In genomic region chr17:74193463-74193862, GRCm38 (mm10) we compare ENCODE assay signal across 11 mouse cellular contexts.
DNase-seq lines count a peak whose midpoint lies in the region; ATAC-seq and TF ChIP-seq lines count a peak whose summit lies in the region.
"Had no signal": no experiment of that assay in that cellular context is flagged by ENCODE, and none has a peak within 500 bp of the region (broad histone marks: within the 10 kb centered on the region; RNA-seq: fewer than 3 reads in every experiment).

No protein-coding gene starts in this region.

- H3K4me3 ChIP-seq in left cerebral cortex, adult 2 months, result no peak overlapping the region
- no peak overlapping the region for H3K4me3 ChIP-seq in MEL (ENCODE audit: control insufficient read depth in 1 of 2, insufficient read depth in 1 of 2, low read depth in 2 of 2, low read length in 2 of 2)
- H3K4me3 ChIP-seq in cortical plate, adult 2 months (ENCODE audit: insufficient read depth, low read length), result no peak overlapping the region
- H3K4me3 ChIP-seq: heart, embryonic 15.5 days; intestine, embryonic 15.5 days; neural tube, embryonic 13.5 days had no signal

- ATAC-seq in frontal cortex, adult (ENCODE audit: low TSS enrichment), result peak; percentile 90
- ATAC-seq: intestine, embryonic 15.5 days had no signal

- no peak for TF ChIP-seq EP300 in MEL (IDR thresholded peaks at IDR 0.05; ENCODE audit: low read depth in 1 of 2, low read length in 2 of 2)

- no peak for DNase-seq in frontal cortex, postnatal 14 days (ENCODE audit: low spot score in 2 of 2)
- DNase-seq in left cerebral cortex, adult 2 months (ENCODE audit: extremely low spot score in 1 of 2, low spot score in 2 of 2), result no peak
- DNase-seq in left cerebral cortex, adult 18-20 months (ENCODE audit: low spot score in 2 of 2), result no peak
- DNase-seq in MEL (ENCODE audit: low read depth, low spot score), result no peak
- no peak for DNase-seq in thymus, postnatal 10 days (ENCODE audit: low spot score in 2 of 2)

- TF ChIP-seq CTCF in left cerebral cortex, adult 2 months (IDR thresholded peaks at IDR 0.05), result peak; percentile 62
- TF ChIP-seq CTCF in MEL (IDR thresholded peaks at IDR 0.05 in 2 of 3, conservative IDR thresholded peaks at IDR 0.05 in 1 of 3; ENCODE audit: control insufficient read depth in 1 of 3, insufficient read depth in 1 of 3, low read depth in 2 of 3, low read length in 3 of 3, poor library complexity in 1 of 3, severe bottlenecking in 1 of 3), result peak in 2 of 3 experiments; percentile 7 to 19; a peak in 1 of 6 replicates
- peak; percentile 45; the same call in 1 of the 2 replicates for TF ChIP-seq CTCF in cortical plate, adult 2 months (IDR thresholded peaks at IDR 0.05; ENCODE audit: extremely low read depth, insufficient read depth, low read length)

- no peak; the same call in 1 of the 2 replicates for TF ChIP-seq RAD21 in MEL (IDR thresholded peaks at IDR 0.05; ENCODE audit: low read depth, low read length)

- intact Hi-C loops in left cerebral cortex, adult 2 months (cut with DNase I), result loop anchor here (2.0 kb wide), 1 partner anchor 173 kb away; no protein-coding TSS in a partner anchor

- H3K27ac ChIP-seq in left cerebral cortex, adult 2 months, result no peak overlapping the region
- H3K27ac ChIP-seq in MEL (ENCODE audit: control insufficient read depth, low read depth, low read length), result no peak overlapping the region
- no peak overlapping the region for H3K27ac ChIP-seq in cortical plate, adult 2 months (ENCODE audit: insufficient read depth, low read length)
- H3K27ac ChIP-seq: heart, embryonic 15.5 days; intestine, embryonic 15.5 days; neural tube, embryonic 13.5 days had no signal

- no peak overlapping the region for H3K9ac ChIP-seq in MEL (ENCODE audit: control insufficient read depth, low read depth, low read length, poor library complexity, severe bottlenecking)
- H3K9ac ChIP-seq: heart, embryonic 15.5 days; intestine, embryonic 15.5 days; neural tube, embryonic 13.5 days had no signal

- no peaks in the 10 kb centered on the region for H3K27me3 ChIP-seq in MEL (ENCODE audit: control insufficient read depth in 1 of 2, insufficient read depth in 2 of 2, low read length in 2 of 2)
- H3K27me3 ChIP-seq: heart, embryonic 15.5 days; intestine, embryonic 15.5 days; neural tube, embryonic 13.5 days had no signal

- H3K9me3 ChIP-seq in MEL (replicated peaks; ENCODE audit: insufficient read depth, low read length), result no peaks in the 10 kb centered on the region
- H3K9me3 ChIP-seq: G1E; heart, embryonic 15.5 days; intestine, embryonic 15.5 days; neural tube, embryonic 13.5 days had no signal

- no peaks in the 10 kb centered on the region for H3K79me2 ChIP-seq in MEL (ENCODE audit: control insufficient read depth, insufficient read depth, low read length, poor library complexity)

- no peak for TF ChIP-seq POLR2A in MEL (IDR thresholded peaks at IDR 0.05; ENCODE audit: control insufficient read depth in 1 of 2, insufficient read depth in 1 of 2, low read depth in 1 of 2, low read length in 2 of 2, poor library complexity in 1 of 2)
- TF ChIP-seq POLR2A in cortical plate, adult 2 months (IDR thresholded peaks at IDR 0.05; ENCODE audit: extremely low read depth, insufficient read depth, low read length), result no peak

- no peaks in the 10 kb centered on the region for H3K4me1 ChIP-seq in MEL (ENCODE audit: control insufficient read depth in 1 of 2, insufficient read depth in 2 of 2, low read length in 2 of 2)
- H3K4me1 ChIP-seq in cortical plate, adult 2 months (ENCODE audit: control insufficient read depth, insufficient read depth, low read length), result no peaks in the 10 kb centered on the region
- H3K4me1 ChIP-seq: intestine, embryonic 15.5 days had no signal

- peaks cover 0 to 12% of the 10 kb centered on the region in 2 experiments; a peak in 3 of 4 replicates for H3K36me3 ChIP-seq in MEL (ENCODE audit: control insufficient read depth in 1 of 2, insufficient read depth in 2 of 2, low read length in 2 of 2)
- H3K36me3 ChIP-seq: heart, embryonic 15.5 days; intestine, embryonic 15.5 days; neural tube, embryonic 13.5 days had no signal

TF ChIP-seq in MEL, 35 proteins besides CTCF, POLR2A, EP300 and RAD21:
- no peak for TF ChIP-seq GABPA (IDR thresholded peaks at IDR 0.05; ENCODE audit: low read depth, low read length)
- no peak for TF ChIP-seq JUND (IDR thresholded peaks at IDR 0.05; ENCODE audit: low read depth, low read length)
- TF ChIP-seq POLR2AphosphoS5 (IDR thresholded peaks at IDR 0.05; ENCODE audit: borderline replicate concordance, low read depth, low read length), result no peak
- no peak for TF ChIP-seq ZMIZ1 (IDR thresholded peaks at IDR 0.05; ENCODE audit: low read depth, low read length)
- no peak for TF ChIP-seq POLR2AphosphoS2 (IDR thresholded peaks at IDR 0.05; ENCODE audit: low read length)
- peak; percentile 29 for TF ChIP-seq SMC3 (IDR thresholded peaks at IDR 0.05; ENCODE audit: low read depth, low read length)
- TF ChIP-seq MAX (IDR thresholded peaks at IDR 0.05; ENCODE audit: low read length), result no peak
